Mouse (Mus musculus) intestine, postnatal 0 days (tissue): ENCODE results near the gene Spink4. TPM values are rescaled to one million over a fixed set of nuclear protein-coding genes. Genes with fewer than 3 reads are reported as not detected.
"Not testable (repeated sequence)": the region's sequence is repeated elsewhere in the genome, so short reads cannot be mapped to it uniquely, and the experiment has no call there.

Source experiments
- ATAC-seq: fragments of 200-750 bp; cut with Nextera tagmentation; 2 replicates; pipeline ENCODE4 v1.8.0; 2017; ENCODE audit warnings: mild to moderate bottlenecking, moderate TSS enrichment, moderate library complexity
- H3K27ac ChIP-seq: fragments of 300-500 bp; sonication (generic); 2 replicates; pipeline ENCODE4 v1.5.1; 2014; ENCODE audit warnings: mild to moderate bottlenecking, low read depth, low read length, moderate library complexity
- H3K27me3 ChIP-seq: fragments of 300-500 bp; sonication (generic); replicated peaks from 2 replicates; pipeline ENCODE4 v1.6.1; 2014; ENCODE audit warnings: low read length, mixed read lengths; ENCODE audit not compliant: control insufficient read depth, insufficient read depth
- H3K36me3 ChIP-seq: fragments of 300-500 bp; sonication (generic); 2 replicates; pipeline ENCODE4 v1.6.1; 2014; ENCODE audit warnings: mild to moderate bottlenecking, moderate library complexity; ENCODE audit not compliant: control insufficient read depth, insufficient read depth
- H3K4me1 ChIP-seq: fragments of 300-500 bp; sonication (generic); replicated peaks from 2 replicates; pipeline ENCODE4 v1.6.1; 2014; ENCODE audit warnings: antibody characterized with exemption, low read length, mixed read lengths; ENCODE audit not compliant: control insufficient read depth, insufficient read depth
- H3K4me2 ChIP-seq: fragments of 300-500 bp; sonication (generic); replicated peaks from 2 replicates; pipeline ENCODE4 v1.6.1; 2014; ENCODE audit warnings: low read depth, mild to moderate bottlenecking, moderate library complexity
- H3K4me3 ChIP-seq: fragments of 300-500 bp; sonication (generic); 2 replicates; pipeline ENCODE4 v1.5.1; 2014; ENCODE audit warnings: low read depth, low read length
- H3K9ac ChIP-seq: fragments of 300-500 bp; sonication (generic); 2 replicates; pipeline ENCODE4 v1.6.1; 2014; ENCODE audit warnings: mild to moderate bottlenecking, low read depth, low read length
- H3K9me3 ChIP-seq: fragments of 300-500 bp; sonication (generic); 2 replicates; pipeline ENCODE4 v1.6.1; 2016; ENCODE audit warnings: mixed run types; ENCODE audit not compliant: control insufficient read depth
- CTCF ChIP-seq: sonication (generic); IDR thresholded peaks from 2 replicates; pipeline ENCODE4 v1.5.1; 2016; ENCODE audit warnings: low read depth, mild to moderate bottlenecking, control low read depth, antibody characterized with exemption, moderate library complexity
- WGBS: fragments of 180-500 bp; shearing (Covaris S2); extraction: QIAGEN DNeasy Blood & Tissue Kit; methylation state at CpG from one replicate; pipeline ENCODE4 v1.1.7; 2014; 5-methylcytosine and 5-hydroxymethylcytosine counted together
- polyA plus RNA-seq: library from polyadenylated mRNA; unstranded; fragments of >200 nt; fragmentation: Nextera tagmentation; extraction: Ambion mirVana; gene quantifications from 2 replicates; pipeline ENCODE4 v1.2.1, GENCODE M21; 2015

Spink4 gene
- polyA plus RNA-seq, 1 experiment from 2014 or later = 610 TPM

- H3K36me3 ChIP-seq = no peaks in the 10 kb centered on the region
- H3K4me2 ChIP-seq = no peak overlapping the region
- TF ChIP-seq CTCF = no peak
- no peaks in the 10 kb centered on the region for H3K27me3 ChIP-seq
- H3K4me3 ChIP-seq = no peak overlapping the region
- no peaks in the 10 kb centered on the region for H3K4me1 ChIP-seq
- H3K9me3 ChIP-seq = 0 out of 2 replicates have a peak, but pooled peaks cover 3% of the 10 kb centered on the region
- no peak overlapping the region for H3K9ac ChIP-seq
- ATAC-seq = no peak
- WGBS = 62% methylated on average over 3 of the region's 3 CpGs
- H3K27ac ChIP-seq = no peak overlapping the region
These were observed 5.7 kb downstream of the Spink4 start for GRCm38 (mm10) chr4:40925568-40925967.

- 86% methylated on average over 7 of the region's 7 CpGs for WGBS
- ATAC-seq = no peak
- H3K27me3 ChIP-seq = no peaks in the 10 kb centered on the region
- no peak for TF ChIP-seq CTCF
- H3K4me2 ChIP-seq = no peak overlapping the region
- H3K9me3 ChIP-seq = 0 out of 2 replicates have a peak, but pooled peaks cover 3% of the 10 kb centered on the region
- no peak overlapping the region for H3K4me3 ChIP-seq
- H3K4me1 ChIP-seq = no peaks in the 10 kb centered on the region
- peaks cover 18% of the 10 kb centered on the region for H3K36me3 ChIP-seq
- no peak overlapping the region for H3K9ac ChIP-seq
- no peak overlapping the region for H3K27ac ChIP-seq
These were observed 9.2 kb downstream of the Spink4 start for GRCm38 (mm10) chr4:40929046-40929445.

- H3K4me2 ChIP-seq = no peak overlapping the region
- H3K27me3 ChIP-seq = no peaks in the 10 kb centered on the region
- ATAC-seq = no peak
- H3K9me3 ChIP-seq = no peaks in the 10 kb centered on the region
- TF ChIP-seq CTCF = no peak
- H3K4me1 ChIP-seq = no peaks in the 10 kb centered on the region
- H3K4me3 ChIP-seq = no peak overlapping the region
- H3K27ac ChIP-seq = no peak overlapping the region
- no peak overlapping the region for H3K9ac ChIP-seq
- H3K36me3 ChIP-seq = peaks cover 55% of the 10 kb centered on the region
- WGBS = 62% methylated on average over 5 of the region's 5 CpGs
These were observed 13.8 kb downstream of the Spink4 start for GRCm38 (mm10) chr4:40933694-40934093.

GRCm38 (mm10) chr4:40934369-40934768 lies 14.5 kb downstream of the Spink4 start:
- ATAC-seq, H3K9me3 ChIP-seq: not testable (repeated sequence)

GRCm38 (mm10) chr4:40936175-40936839 lies 16.5 kb downstream of the Spink4 start:
- no peak for ATAC-seq
- Histone ChIP-seq H3K4me3 (no peak overlapping the region), H3K4me2 (no peak overlapping the region), H3K27me3 (no peaks in the 10 kb centered on the region), H3K4me1 (no peaks in the 10 kb centered on the region), H3K27ac (no peak overlapping the region), H3K36me3 (peaks cover 80% of the 10 kb centered on the region), H3K9me3 (no peaks in the 10 kb centered on the region), H3K9ac (no peak overlapping the region)
- no peak for TF ChIP-seq CTCF
- 89% methylated on average over 9 of the region's 9 CpGs for WGBS

More at GRCm38 (mm10) chr4:40934369-40934768, 14.5 kb downstream of the Spink4 start:
- not testable (repeated sequence) for H3K27me3 ChIP-seq, H3K4me1 ChIP-seq, H3K9ac ChIP-seq, H3K27ac ChIP-seq, H3K4me3 ChIP-seq, H3K4me2 ChIP-seq
- WGBS = 71% methylated on average over 3 of the region's 3 CpGs
- peaks cover 62% of the 10 kb centered on the region for H3K36me3 ChIP-seq

- Histone ChIP-seq H3K27ac (no peak overlapping the region), H3K9ac (no peak overlapping the region), H3K27me3 (no peaks in the 10 kb centered on the region), H3K9me3 (no peaks in the 10 kb centered on the region), H3K4me2 (no peak overlapping the region), H3K36me3 (peaks cover 86% of the 10 kb centered on the region), H3K4me3 (no peak overlapping the region), H3K4me1 (no peaks in the 10 kb centered on the region)
- WGBS = 90% methylated on average over 5 of the region's 5 CpGs
- ATAC-seq = no peak
- no peak for TF ChIP-seq CTCF
These were observed 18.9 kb downstream of the Spink4 start for GRCm38 (mm10) chr4:40938793-40939192.

- no peak overlapping the region for H3K4me3 ChIP-seq
- no peaks in the 10 kb centered on the region for H3K27me3 ChIP-seq
- 98% methylated on average over 5 of the region's 5 CpGs for WGBS
- no peak for ATAC-seq
- no peaks in the 10 kb centered on the region for H3K9me3 ChIP-seq
- no peak overlapping the region for H3K4me2 ChIP-seq
- H3K27ac ChIP-seq = no peak overlapping the region
- peaks cover 52% of the 10 kb centered on the region for H3K36me3 ChIP-seq
- peaks cover 3% of the 10 kb centered on the region; the same call in 1 of the 2 replicates for H3K4me1 ChIP-seq
- TF ChIP-seq CTCF = no peak
- no peak overlapping the region for H3K9ac ChIP-seq
These were observed 23.8 kb downstream of the Spink4 start for GRCm38 (mm10) chr4:40943651-40944050.
